Mouse (Mus musculus) limb, embryonic 15.5 days (tissue): ENCODE data around the gene Rhou. TPM values are rescaled to one million over a fixed set of nuclear protein-coding genes. Genes with fewer than 3 reads are reported as not detected.

Experiments used
- ATAC-seq: fragments of 200-750 bp; cut with Nextera tagmentation; 2 replicates; pipeline ENCODE4 v1.8.0; 2017; ENCODE audit warnings: low read depth, moderate TSS enrichment; ENCODE audit not compliant: insufficient number of reproducible peaks, low FRiP score, low TSS enrichment
- H3K27ac ChIP-seq: fragments of 300-500 bp; sonication (generic); 2 replicates; pipeline ENCODE4 v1.5.1; 2015; ENCODE audit warnings: moderate library complexity, mild to moderate bottlenecking, inconsistent platforms
- H3K27me3 ChIP-seq: fragments of 300-500 bp; sonication (generic); 2 replicates; pipeline ENCODE4 v1.6.1; 2015; ENCODE audit warnings: inconsistent platforms
- H3K36me3 ChIP-seq: fragments of 300-500 bp; sonication (generic); 2 replicates; pipeline ENCODE4 v1.6.1; 2015; ENCODE audit warnings: inconsistent platforms
- H3K4me1 ChIP-seq: fragments of 300-500 bp; sonication (generic); 2 replicates; pipeline ENCODE4 v1.6.1; 2015; ENCODE audit warnings: inconsistent platforms
- H3K4me2 ChIP-seq: fragments of 300-500 bp; sonication (generic); 2 replicates; pipeline ENCODE4 v1.6.1; 2015; ENCODE audit warnings: mild to moderate bottlenecking, inconsistent platforms
- H3K4me3 ChIP-seq: fragments of 300-500 bp; sonication (generic); 2 replicates; pipeline ENCODE4 v1.5.1; 2015; ENCODE audit warnings: mild to moderate bottlenecking, inconsistent platforms
- H3K9ac ChIP-seq: fragments of 300-500 bp; sonication (generic); 2 replicates; pipeline ENCODE4 v1.6.1; 2015; ENCODE audit warnings: inconsistent platforms
- H3K9me3 ChIP-seq: fragments of 300-500 bp; sonication (generic); 2 replicates; pipeline ENCODE4 v1.6.1; 2016; ENCODE audit warnings: inconsistent platforms
- WGBS: fragments of 180-500 bp; shearing (Covaris S2); methylation state at CpG from one replicate; pipeline ENCODE4 v1.1.7; 2015; 5-methylcytosine and 5-hydroxymethylcytosine counted together
- polyA plus RNA-seq: library from polyadenylated mRNA; unstranded; fragments of >200 nt; fragmentation: Nextera tagmentation; extraction: Ambion mirVana; gene quantifications from 2 replicates; pipeline ENCODE4 v1.2.1, GENCODE M21; 2015

Gene Rhou
- polyA plus RNA-seq, 1 experiment from 2014 or later = 10.8 TPM

DNA sequence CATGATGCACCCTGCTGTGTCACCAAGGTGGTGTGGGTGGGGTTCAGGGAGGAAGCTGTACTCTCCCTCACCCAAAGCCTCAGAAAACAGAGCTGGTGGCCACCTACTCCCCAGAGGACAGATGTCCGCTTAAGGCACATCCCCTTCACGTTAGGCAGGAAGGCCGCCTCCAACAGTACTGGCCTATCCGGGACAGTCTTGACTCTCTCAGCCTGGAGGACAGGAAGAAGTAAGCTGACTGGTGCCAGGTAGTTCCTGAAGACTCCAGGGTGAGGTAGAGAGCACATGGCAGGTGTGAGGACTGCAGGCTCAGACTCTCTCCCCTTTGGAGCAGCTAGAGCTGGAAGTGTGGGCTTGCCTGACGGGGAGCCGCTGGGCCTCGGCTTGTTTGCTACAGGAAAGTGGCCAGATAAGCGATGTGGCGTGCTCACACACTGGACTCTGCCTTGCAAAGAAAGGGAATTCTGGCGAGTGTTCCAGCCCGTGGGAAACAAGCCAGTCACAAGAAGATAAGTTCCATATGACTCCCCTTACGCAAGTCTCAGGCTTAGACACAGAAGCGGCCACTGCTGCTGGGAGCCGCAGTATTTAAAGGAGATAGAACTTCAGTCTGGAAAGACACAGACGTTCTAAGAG lies 48.3 kb downstream of the Rhou start:
- Histone ChIP-seq H3K27ac (no peak overlapping the region), H3K4me3 (no peak overlapping the region), H3K9ac (no peak overlapping the region), H3K36me3 (no peaks in the 10 kb centered on the region), H3K27me3 (no peaks in the 10 kb centered on the region), H3K4me2 (no peak overlapping the region), H3K4me1 (peaks cover 19% of the 10 kb centered on the region), H3K9me3 (no peaks in the 10 kb centered on the region)
- WGBS = 54% methylated on average over 15 of the region's 15 CpGs
- no peak for ATAC-seq

DNA sequence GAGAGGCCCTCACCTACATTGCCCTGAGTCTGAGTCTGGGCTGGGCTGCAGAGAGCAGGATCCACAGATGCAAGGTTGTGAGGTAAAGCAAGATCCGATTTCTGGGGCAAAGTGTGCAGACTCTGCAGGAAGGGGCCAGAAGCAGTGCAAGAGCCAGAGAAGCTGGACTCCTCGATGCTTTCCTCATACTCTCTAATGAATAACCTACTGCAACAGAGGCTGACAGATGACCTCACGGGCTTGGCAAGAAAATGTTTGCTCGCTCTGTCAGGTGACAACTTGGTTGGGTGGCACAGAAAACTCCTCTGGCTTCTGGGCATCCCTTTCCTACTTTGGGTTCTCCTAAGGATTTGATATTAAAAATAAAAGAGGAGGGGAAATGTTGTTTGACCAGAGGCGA lies 51.6 kb downstream of the Rhou start:
- WGBS = 65% methylated on average over 5 of the region's 5 CpGs
- H3K27ac ChIP-seq = no peak overlapping the region; the same call in 1 of the 2 replicates
- ATAC-seq = no peak
- H3K9me3 ChIP-seq = no peaks in the 10 kb centered on the region
- no peaks in the 10 kb centered on the region for H3K36me3 ChIP-seq
- no peak overlapping the region for H3K4me2 ChIP-seq
- H3K9ac ChIP-seq = no peak overlapping the region
- H3K27me3 ChIP-seq = no peaks in the 10 kb centered on the region
- no peak overlapping the region for H3K4me3 ChIP-seq
- H3K4me1 ChIP-seq = peaks cover 17% of the 10 kb centered on the region

DNA sequence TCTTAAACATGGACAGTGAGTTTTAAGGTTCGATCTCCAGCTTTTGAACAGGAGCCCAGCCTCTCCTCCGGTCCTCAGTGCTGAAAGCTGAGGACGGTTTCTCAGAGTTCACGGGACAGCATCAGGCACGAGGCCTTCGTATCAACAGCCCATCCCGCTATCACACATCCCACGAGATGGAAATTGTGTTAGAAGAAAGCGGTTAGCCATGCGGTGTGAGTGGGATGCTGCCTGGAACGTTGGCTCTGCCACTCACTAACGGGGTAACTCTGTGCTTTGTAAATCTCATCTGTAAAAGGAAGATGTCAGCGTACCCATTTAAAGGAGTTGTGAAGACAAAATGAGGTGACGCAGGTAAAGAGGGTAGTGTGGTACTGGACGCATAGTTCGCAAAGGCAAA lies 53.4 kb downstream of the Rhou start:
- Histone ChIP-seq H3K36me3 (no peaks in the 10 kb centered on the region), H3K9me3 (no peaks in the 10 kb centered on the region), H3K4me2 (no peak overlapping the region), H3K4me3 (no peak overlapping the region), H3K27me3 (no peaks in the 10 kb centered on the region), H3K27ac (no peak overlapping the region), H3K9ac (no peak overlapping the region), H3K4me1 (peaks cover 8% of the 10 kb centered on the region)
- ATAC-seq = no peak
- 90% methylated on average over 16 of the region's 16 CpGs for WGBS

DNA sequence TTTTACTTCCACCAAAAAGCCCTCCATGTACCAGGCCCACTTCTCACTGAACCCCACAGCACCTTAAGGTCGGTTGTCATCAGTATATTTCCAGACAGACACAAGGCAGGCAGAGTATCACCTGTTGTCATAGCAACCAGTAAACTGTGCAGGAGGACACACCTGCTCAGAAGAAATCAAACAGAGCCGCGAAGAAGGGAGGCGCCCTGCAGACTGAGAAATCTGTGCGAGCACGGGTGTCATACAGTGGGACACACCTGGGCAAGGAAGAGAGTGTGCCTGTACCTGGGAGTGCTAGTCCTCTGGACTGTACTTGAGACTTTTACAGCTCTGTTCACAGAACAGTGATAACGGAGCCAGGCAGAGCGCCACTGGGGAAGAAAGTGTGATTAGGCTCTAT lies 55.0 kb downstream of the Rhou start:
- Histone ChIP-seq H3K4me3 (no peak overlapping the region), H3K27me3 (no peaks in the 10 kb centered on the region), H3K4me2 (no peak overlapping the region), H3K36me3 (no peaks in the 10 kb centered on the region), H3K4me1 (peaks cover 7% of the 10 kb centered on the region), H3K27ac (no peak overlapping the region), H3K9me3 (no peaks in the 10 kb centered on the region), H3K9ac (no peak overlapping the region)
- ATAC-seq = no peak
- WGBS = 67% methylated on average over 8 of the region's 8 CpGs

DNA sequence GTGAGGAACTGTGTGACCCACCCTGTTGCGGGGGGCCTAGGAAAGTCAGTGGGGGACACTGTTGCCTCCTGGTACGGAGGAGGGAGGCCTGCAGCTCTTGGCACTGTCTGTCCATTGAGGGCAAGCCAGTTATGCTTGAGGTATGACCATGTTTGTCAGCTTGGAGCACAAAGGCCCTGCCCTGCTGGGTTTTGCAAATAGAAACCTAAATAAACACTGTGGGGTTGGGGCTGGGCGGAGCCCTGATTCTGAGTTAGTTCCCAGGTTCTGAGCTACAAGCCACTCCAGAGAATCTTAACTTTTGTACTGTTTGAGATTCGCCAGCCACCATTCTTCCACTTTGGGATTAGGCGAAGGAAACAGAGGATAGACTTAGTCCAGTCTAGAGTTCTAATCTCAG lies 56.6 kb downstream of the Rhou start:
- Histone ChIP-seq H3K27me3 (no peaks in the 10 kb centered on the region), H3K4me2 (no peak overlapping the region), H3K9me3 (no peaks in the 10 kb centered on the region), H3K27ac (no peak overlapping the region), H3K9ac (no peak overlapping the region), H3K4me3 (no peak overlapping the region), H3K4me1 (peaks cover 7% of the 10 kb centered on the region), H3K36me3 (no peaks in the 10 kb centered on the region)
- WGBS = 86% methylated on average over 5 of the region's 5 CpGs
- no peak for ATAC-seq

Other genes with a start within 250 kb of the Rhou start
- gene Mc1r, start 246.8 kb upstream of the Rhou start, polyA plus RNA-seq = 0.08 and 0.15 TPM in 2 replicates
- gene Tubb3, start 242.5 kb upstream of the Rhou start, polyA plus RNA-seq = 4.0 and 5.0 TPM in 2 replicates
- 42.4 and 43.5 TPM in 2 replicates for gene Def8, start 230.4 kb upstream of the Rhou start, polyA plus RNA-seq
- gene Afg3l1, start 176.0 kb upstream of the Rhou start, polyA plus RNA-seq = 43.0 and 46.0 TPM in 2 replicates
- 5.9 and 6.6 TPM in 2 replicates for gene Dbndd1, start 138.5 kb upstream of the Rhou start, polyA plus RNA-seq
- 29.6 and 30.2 TPM in 2 replicates for gene Gas8, start 135.1 kb upstream of the Rhou start, polyA plus RNA-seq
- 40.6 and 44.5 TPM in 2 replicates for gene Rab4a, start 152.1 kb downstream of the Rhou start, polyA plus RNA-seq
- gene Ccsap, start 206.3 kb downstream of the Rhou start, polyA plus RNA-seq = 2.6 and 3.0 TPM in 2 replicates
- 949 and 3,391 TPM in 2 replicates for gene Acta1, start 240.8 kb downstream of the Rhou start, polyA plus RNA-seq